Mouse (Mus musculus): ENCODE data around the gene Lrrc38.

Gene Lrrc38

GRCm38 (mm10) chr4:143313299-143313698 lies 36.3 kb upstream of the Lrrc38 start:
- H3K4me3 ChIP-seq (replicated peaks; ENCODE audit: low read length), result no peak overlapping the region
- no peak for TF ChIP-seq CTCF (conservative IDR thresholded peaks at IDR 0.05; ENCODE audit: low read length)
- no peak for TF ChIP-seq NANOG (IDR thresholded peaks at IDR 0.05; ENCODE audit: borderline replicate concordance, low read length)
- TF ChIP-seq POU5F1 (IDR thresholded peaks at IDR 0.05; ENCODE audit: borderline replicate concordance, low read length), result no peak
- no peaks in the 10 kb centered on the region for H3K36me3 ChIP-seq (ENCODE audit: insufficient read depth, low read length)
- no peaks in the 10 kb centered on the region for H3K27me3 ChIP-seq (ENCODE audit: insufficient read depth, low read length)
- H3K4me1 ChIP-seq (replicated peaks; ENCODE audit: low read depth, low read length), result peaks cover 29% of the 10 kb centered on the region
- H3K9me3 ChIP-seq (ENCODE audit: low read length), result no peaks in the 10 kb centered on the region

- peaks cover 55% of the 10 kb centered on the region for H3K4me1 ChIP-seq (replicated peaks; ENCODE audit: low read depth, low read length)
- TF ChIP-seq CTCF (conservative IDR thresholded peaks at IDR 0.05; ENCODE audit: low read length) (no peak), POU5F1 (IDR thresholded peaks at IDR 0.05; ENCODE audit: borderline replicate concordance, low read length) (no peak), NANOG (IDR thresholded peaks at IDR 0.05; ENCODE audit: borderline replicate concordance, low read length) (no peak)
- 0 out of 2 replicates have a peak, but pooled peaks cover 4% of the 10 kb centered on the region for H3K27me3 ChIP-seq (ENCODE audit: insufficient read depth, low read length)
- no peaks in the 10 kb centered on the region for H3K9me3 ChIP-seq (ENCODE audit: low read length)
- no peak overlapping the region for H3K4me3 ChIP-seq (replicated peaks; ENCODE audit: low read length)
- no peaks in the 10 kb centered on the region for H3K36me3 ChIP-seq (ENCODE audit: insufficient read depth, low read length)
Observed at GRCm38 (mm10) chr4:143324176-143324924, 25.2 kb upstream of the Lrrc38 start.

DNA sequence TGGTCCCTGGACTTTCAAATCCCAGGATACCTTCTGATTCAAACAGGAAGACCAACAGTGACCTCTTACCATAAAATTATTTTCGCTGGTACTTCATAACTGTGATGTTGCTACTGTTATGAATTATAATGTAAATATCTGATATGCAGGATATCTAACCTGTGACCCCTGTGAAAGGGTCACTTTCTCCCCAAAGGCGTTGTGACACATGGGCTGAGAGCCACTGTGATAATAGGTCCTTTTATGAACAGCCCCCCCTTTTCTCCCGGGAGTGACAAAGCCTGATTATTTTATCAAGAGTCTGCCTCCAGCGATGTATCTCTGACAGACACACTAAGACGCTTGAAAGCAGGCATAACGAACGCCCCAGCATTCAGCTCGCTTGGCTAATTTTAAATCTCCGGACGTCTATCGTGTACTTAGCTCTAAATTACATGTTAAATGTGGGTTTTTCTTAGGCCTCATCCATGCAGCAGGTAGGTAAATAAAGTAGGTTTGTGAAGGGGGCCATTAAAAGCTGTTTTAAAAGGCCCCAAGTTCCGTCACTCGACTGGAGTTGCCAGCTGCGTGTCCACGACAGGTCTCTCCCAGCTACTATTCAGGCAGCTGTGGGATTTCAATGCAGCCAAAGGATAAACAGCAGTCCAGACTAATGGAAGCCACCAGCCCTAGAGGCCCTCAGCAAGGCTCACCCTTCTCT lies 24.5 kb upstream of the Lrrc38 start:
- TF ChIP-seq NANOG (IDR thresholded peaks at IDR 0.05; ENCODE audit: borderline replicate concordance, low read length) (no peak), POU5F1 (IDR thresholded peaks at IDR 0.05; ENCODE audit: borderline replicate concordance, low read length) (no peak), CTCF (conservative IDR thresholded peaks at IDR 0.05; ENCODE audit: low read length) (no peak)
- Histone ChIP-seq H3K9me3 (ENCODE audit: low read length) (no peaks in the 10 kb centered on the region), H3K36me3 (ENCODE audit: insufficient read depth, low read length) (no peaks in the 10 kb centered on the region), H3K27me3 (ENCODE audit: insufficient read depth, low read length) (0 out of 2 replicates have a peak, but pooled peaks cover 4% of the 10 kb centered on the region), H3K4me1 (replicated peaks; ENCODE audit: low read depth, low read length) (peaks cover 56% of the 10 kb centered on the region), H3K4me3 (replicated peaks; ENCODE audit: low read length) (no peak overlapping the region)

DNA sequence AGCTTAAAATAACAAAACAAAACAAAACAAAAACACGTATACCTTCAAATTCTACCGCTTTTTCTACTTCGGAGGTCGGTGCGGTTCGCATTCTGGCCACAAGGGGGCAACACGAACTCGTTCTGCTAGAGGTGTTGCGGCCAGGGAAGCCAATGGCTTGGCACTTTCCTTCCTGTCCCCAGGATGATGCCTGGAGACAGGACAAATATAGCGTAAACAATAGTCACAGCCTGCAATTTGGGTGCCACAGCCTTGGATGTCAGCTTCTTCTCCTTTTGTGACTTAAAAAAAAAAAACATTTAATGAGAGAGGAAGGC lies 24.0 kb upstream of the Lrrc38 start:
- peak; percentile 82 for TF ChIP-seq CTCF (conservative IDR thresholded peaks at IDR 0.05; ENCODE audit: low read length)
- no peak for TF ChIP-seq NANOG (IDR thresholded peaks at IDR 0.05; ENCODE audit: borderline replicate concordance, low read length)
- TF ChIP-seq POU5F1 (IDR thresholded peaks at IDR 0.05; ENCODE audit: borderline replicate concordance, low read length), result no peak
- Histone ChIP-seq H3K4me1 (replicated peaks; ENCODE audit: low read depth, low read length) (peaks cover 62% of the 10 kb centered on the region), H3K36me3 (ENCODE audit: insufficient read depth, low read length) (no peaks in the 10 kb centered on the region), H3K9me3 (ENCODE audit: low read length) (no peaks in the 10 kb centered on the region), H3K27me3 (ENCODE audit: insufficient read depth, low read length) (peaks cover 6% of the 10 kb centered on the region; the same call in 1 of the 2 replicates), H3K4me3 (replicated peaks; ENCODE audit: low read length) (no peak overlapping the region)

DNA sequence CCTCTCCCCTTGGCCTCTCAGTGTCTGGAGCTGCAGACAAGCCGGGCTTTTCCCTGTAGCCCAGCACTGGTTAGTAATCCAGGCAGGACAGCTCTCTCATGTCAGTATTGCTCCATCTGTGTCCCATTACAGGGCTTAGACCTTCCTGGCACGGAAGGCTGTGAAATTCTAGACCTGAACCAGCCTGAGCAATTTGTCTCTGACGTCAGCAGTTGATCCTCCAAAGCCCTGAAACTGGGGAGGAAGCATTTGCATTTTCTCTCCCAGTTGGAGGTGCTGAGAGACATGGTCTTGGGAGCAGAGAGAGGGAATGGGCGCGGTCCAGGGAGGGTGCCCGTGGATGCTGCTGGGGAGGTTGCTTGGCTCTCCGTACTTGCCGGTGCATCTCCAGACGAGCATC lies 19.0 kb upstream of the Lrrc38 start:
- peaks cover 17% of the 10 kb centered on the region for H3K27me3 ChIP-seq (ENCODE audit: insufficient read depth, low read length)
- H3K4me3 ChIP-seq (replicated peaks; ENCODE audit: low read length), result 0 out of 2 replicates have a peak overlapping the region, but pooled peaks have one; percentile 17
- no peak for TF ChIP-seq POU5F1 (IDR thresholded peaks at IDR 0.05; ENCODE audit: borderline replicate concordance, low read length)
- no peak for TF ChIP-seq CTCF (conservative IDR thresholded peaks at IDR 0.05; ENCODE audit: low read length)
- no peak for TF ChIP-seq NANOG (IDR thresholded peaks at IDR 0.05; ENCODE audit: borderline replicate concordance, low read length)
- H3K4me1 ChIP-seq (replicated peaks; ENCODE audit: low read depth, low read length), result peaks cover 59% of the 10 kb centered on the region
- no peaks in the 10 kb centered on the region for H3K9me3 ChIP-seq (ENCODE audit: low read length)
- H3K36me3 ChIP-seq (ENCODE audit: insufficient read depth, low read length), result no peaks in the 10 kb centered on the region

DNA sequence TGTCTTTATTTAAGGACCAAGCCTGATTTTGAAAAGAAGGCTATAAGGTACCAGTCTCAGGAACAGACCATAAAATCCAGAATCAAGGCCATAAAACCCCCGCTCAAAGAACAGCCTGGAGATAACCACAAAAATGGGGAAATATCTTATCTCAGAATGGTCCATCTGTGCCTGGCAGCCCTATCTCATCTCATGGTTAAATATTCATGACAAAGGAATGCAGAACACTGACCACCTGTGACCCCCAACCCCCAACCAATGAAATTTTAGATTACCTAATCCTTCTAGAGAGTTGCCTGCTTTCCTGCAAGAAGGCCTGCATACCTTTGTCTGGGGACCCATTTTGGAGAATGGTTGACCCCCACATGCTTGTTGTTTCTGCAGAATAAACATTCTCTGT lies 17.8 kb upstream of the Lrrc38 start:
- TF ChIP-seq CTCF (conservative IDR thresholded peaks at IDR 0.05; ENCODE audit: low read length) (no peak), NANOG (IDR thresholded peaks at IDR 0.05; ENCODE audit: borderline replicate concordance, low read length) (no peak), POU5F1 (IDR thresholded peaks at IDR 0.05; ENCODE audit: borderline replicate concordance, low read length) (no peak)
- Histone ChIP-seq H3K36me3 (ENCODE audit: insufficient read depth, low read length) (no peaks in the 10 kb centered on the region), H3K9me3 (ENCODE audit: low read length) (no peaks in the 10 kb centered on the region), H3K4me3 (replicated peaks; ENCODE audit: low read length) (no peak overlapping the region), H3K4me1 (replicated peaks; ENCODE audit: low read depth, low read length) (peaks cover 61% of the 10 kb centered on the region), H3K27me3 (ENCODE audit: insufficient read depth, low read length) (peaks cover 17% of the 10 kb centered on the region)

DNA sequence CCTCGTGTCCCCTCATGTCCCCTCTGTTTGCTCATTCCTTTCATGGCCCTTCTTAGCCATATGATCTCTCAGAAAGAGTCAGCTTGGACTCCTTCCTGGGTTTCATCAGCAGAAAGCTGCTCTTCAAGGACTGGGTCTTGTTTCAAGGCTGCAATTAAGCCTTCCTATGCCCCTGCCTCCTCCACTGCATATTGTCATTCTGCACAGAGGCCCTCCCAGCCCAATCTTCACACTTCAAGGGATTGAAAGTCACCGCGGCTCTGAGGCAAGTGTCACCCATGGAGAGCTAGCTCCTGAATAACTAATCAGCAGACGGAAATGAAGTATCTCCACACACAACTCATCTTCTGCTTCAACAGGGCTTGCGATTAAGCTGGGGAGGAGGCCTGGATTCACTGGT lies 15.4 kb upstream of the Lrrc38 start:
- H3K4me3 ChIP-seq (replicated peaks; ENCODE audit: low read length), result no peak overlapping the region
- peaks cover 17% of the 10 kb centered on the region for H3K27me3 ChIP-seq (ENCODE audit: insufficient read depth, low read length)
- H3K36me3 ChIP-seq (ENCODE audit: insufficient read depth, low read length), result no peaks in the 10 kb centered on the region
- no peak for TF ChIP-seq CTCF (conservative IDR thresholded peaks at IDR 0.05; ENCODE audit: low read length)
- TF ChIP-seq POU5F1 (IDR thresholded peaks at IDR 0.05; ENCODE audit: borderline replicate concordance, low read length), result no peak
- no peak for TF ChIP-seq NANOG (IDR thresholded peaks at IDR 0.05; ENCODE audit: borderline replicate concordance, low read length)
- H3K4me1 ChIP-seq (replicated peaks; ENCODE audit: low read depth, low read length), result peaks cover 61% of the 10 kb centered on the region
- H3K9me3 ChIP-seq (ENCODE audit: low read length), result no peaks in the 10 kb centered on the region

- H3K27me3 ChIP-seq (ENCODE audit: insufficient read depth, low read length), result peaks cover 17% of the 10 kb centered on the region
- TF ChIP-seq POU5F1 (IDR thresholded peaks at IDR 0.05; ENCODE audit: borderline replicate concordance, low read length) (no peak), CTCF (conservative IDR thresholded peaks at IDR 0.05; ENCODE audit: low read length) (no peak), NANOG (IDR thresholded peaks at IDR 0.05; ENCODE audit: borderline replicate concordance, low read length) (no peak)
- no peaks in the 10 kb centered on the region for H3K9me3 ChIP-seq (ENCODE audit: low read length)
- H3K4me1 ChIP-seq (replicated peaks; ENCODE audit: low read depth, low read length), result peaks cover 69% of the 10 kb centered on the region
- no peak overlapping the region for H3K4me3 ChIP-seq (replicated peaks; ENCODE audit: low read length)
- no peaks in the 10 kb centered on the region for H3K36me3 ChIP-seq (ENCODE audit: insufficient read depth, low read length)
Observed at GRCm38 (mm10) chr4:143334995-143335394, 14.6 kb upstream of the Lrrc38 start.

Measured in E14TG2a.4 (cell line).